Mouse (Mus musculus) right cerebral cortex, postnatal 25 days (tissue): ENCODE results near the gene Rasgrp4.
"Not testable (repeated sequence)": the region's sequence is repeated elsewhere in the genome, so short reads cannot be mapped to it uniquely, and the experiment has no call there.

Experiments
- DNase-seq: peaks from one replicate; pipeline ENCODE4 v3.0.0; 2022

Gene Rasgrp4

DNA sequence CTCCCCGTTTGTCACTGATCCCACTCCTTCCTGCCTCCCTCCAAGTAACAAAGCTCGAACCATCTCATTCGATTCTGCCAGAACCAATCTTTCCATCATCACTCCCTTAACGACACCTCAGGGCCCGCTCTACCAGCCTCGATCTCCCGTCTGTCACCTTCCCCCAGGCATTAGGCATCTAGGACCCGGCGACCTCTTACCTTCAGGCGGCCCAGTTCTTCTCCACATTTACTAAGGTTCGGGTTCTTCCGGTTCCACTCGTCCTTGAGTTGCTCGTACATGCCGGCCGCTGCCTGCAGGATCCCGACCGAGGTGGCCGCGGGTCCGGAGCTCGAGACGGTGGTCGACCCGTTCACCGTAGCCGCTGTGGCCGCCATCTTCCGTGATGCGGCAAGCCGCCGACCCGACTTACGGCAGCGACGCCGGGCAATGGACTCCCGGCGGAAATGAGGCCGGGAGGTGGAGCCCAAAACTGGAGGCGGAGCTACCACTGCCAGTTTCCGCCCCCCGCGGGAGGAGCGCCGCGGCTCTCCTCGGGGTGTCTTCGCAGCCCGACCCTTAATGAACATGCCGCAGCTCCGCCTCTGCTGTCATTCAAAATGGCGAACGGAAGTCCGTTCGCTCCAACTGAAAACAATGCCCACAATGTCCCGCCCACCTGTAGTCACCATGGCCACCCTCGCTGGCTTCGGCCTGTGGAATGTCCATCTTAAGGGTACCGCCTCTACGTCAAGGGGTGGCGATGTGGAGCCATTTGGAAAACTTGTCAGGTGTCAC is 45.6 kb downstream of the Rasgrp4 start, which contains the start of gene Psmd8:
Gene Psmd8 (minus strand): TSS at position 625 of the 777 bp plus-strand sequence.
- DNase-seq = peak; percentile 96

DNA sequence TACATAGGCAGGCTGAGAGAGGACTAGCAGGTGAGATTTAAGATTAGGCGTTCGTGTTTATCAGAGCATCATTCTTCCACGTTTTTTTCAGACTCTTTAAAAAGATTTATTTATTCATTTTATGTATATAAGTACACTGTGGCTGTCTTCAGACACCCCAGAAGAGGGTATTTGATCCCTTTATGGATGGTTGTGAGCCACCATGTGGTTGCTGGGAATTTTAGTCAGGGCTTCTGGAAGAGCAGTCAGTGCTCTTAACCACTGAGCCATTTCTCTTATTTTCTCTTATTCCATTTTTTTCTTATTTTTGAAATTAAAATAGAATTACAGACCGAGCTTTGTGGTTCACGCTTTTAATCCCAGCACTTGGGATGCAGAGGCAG is 46.2 kb downstream of the Rasgrp4 start:
- no peak for DNase-seq

DNA sequence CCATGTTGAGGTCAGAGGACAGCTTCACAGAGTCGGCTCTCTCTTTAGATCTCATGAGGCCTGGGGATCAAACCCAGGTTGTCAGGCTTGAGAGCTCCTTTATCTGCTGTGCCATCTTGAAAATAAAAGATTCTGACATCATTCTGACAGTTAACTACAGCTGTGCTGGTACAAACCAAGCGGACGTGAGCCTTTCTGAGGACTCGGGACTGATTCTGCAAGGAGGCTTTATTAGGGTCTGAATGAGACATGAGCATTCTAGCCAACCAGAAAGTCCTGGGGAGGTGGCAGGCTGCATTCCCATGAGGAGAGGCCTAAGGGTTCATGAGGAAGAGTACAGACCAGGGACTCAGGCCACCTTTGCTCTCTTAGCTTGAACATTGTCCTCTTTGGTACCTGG is 46.7 kb downstream of the Rasgrp4 start:
- not testable (repeated sequence) for DNase-seq

DNA sequence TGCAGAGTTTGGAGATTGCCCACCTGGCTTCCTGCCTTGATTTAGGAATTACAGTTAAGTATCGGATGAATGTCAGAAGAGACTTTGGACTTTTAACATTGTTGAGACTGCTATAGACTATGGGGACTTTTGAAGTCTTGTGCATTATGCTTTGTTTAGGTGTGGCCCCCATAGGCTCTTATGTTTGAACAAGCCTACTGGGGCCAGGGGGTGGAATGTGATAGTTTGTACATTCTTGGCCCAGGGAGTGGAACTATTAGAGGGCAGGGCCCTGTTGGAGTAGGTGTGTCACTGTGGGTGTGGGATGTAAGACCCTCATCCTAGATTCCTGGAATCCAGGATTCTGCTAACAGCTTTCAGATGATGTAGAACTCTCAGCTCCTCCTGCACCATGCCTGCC is 59.6 kb downstream of the Rasgrp4 start:
- DNase-seq = not testable (repeated sequence)

DNA sequence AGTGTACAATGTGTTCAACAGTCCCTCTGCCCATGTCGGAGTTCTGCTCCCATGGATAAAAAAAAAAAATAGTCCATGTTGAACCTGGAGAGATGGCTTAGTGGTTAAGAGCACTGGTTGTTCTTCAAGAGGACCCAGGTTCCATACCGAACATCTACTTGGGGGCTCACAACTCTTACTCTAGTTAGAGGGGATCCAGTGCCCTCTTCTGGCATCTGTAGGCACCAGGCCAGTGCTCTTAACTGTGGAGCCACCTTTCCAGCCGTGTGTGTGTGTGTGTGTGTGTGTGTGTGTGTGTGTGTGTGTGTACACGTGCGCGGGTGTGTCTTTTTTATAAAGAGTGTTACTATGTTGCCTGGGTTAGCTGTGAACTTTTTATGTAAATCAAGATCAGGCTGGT is 67.9 kb downstream of the Rasgrp4 start:
- no peak for DNase-seq
